Mouse (Mus musculus): ENCODE measurements around the gene Ptger2. TPM values are rescaled to one million over a fixed set of nuclear protein-coding genes. Genes with fewer than 3 reads are reported as not detected.

The Ptger2 gene
- total and polyA plus RNA-seq, 3 experiments: not detected

DNA sequence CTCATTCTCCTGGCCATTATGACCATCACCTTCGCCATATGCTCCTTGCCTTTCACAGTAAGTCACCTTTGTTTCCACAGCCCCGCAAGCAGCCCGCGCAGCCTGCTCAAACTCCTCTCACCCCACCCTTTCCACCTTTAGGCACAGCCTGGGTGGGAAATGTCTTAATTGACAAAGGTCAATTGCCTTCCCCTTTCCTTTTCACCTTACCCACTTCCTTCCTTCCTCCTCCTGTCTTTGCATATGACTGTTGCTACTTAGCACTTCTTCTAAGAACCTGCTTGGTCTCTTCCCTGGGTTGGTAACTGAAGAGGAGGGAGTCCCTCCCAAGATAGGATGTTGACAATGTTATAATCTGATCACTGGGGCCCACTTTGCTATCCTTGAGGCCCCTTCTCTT lies 1.8 kb downstream of the Ptger2 start:
- no peaks in the 10 kb centered on the region for H3K36me3 ChIP-seq (ENCODE audit: control insufficient read depth in 1 of 2, insufficient read depth in 2 of 2, low read length in 2 of 2)
- no peaks in the 10 kb centered on the region for H3K4me1 ChIP-seq (ENCODE audit: control insufficient read depth in 1 of 2, insufficient read depth in 2 of 2, low read length in 2 of 2)
- H3K27me3 ChIP-seq (ENCODE audit: control insufficient read depth in 1 of 2, insufficient read depth in 2 of 2, low read length in 2 of 2): no peaks in the 10 kb centered on the region
- no peak for TF ChIP-seq CHD2 (IDR thresholded peaks at IDR 0.05; ENCODE audit: low read length)
- TF ChIP-seq CTCF (IDR thresholded peaks at IDR 0.05 in 2 of 3, conservative IDR thresholded peaks at IDR 0.05 in 1 of 3; ENCODE audit: control insufficient read depth in 1 of 3, insufficient read depth in 1 of 3, low read depth in 2 of 3, low read length in 3 of 3, poor library complexity in 1 of 3, severe bottlenecking in 1 of 3): no peak
- TF ChIP-seq USF2 (IDR thresholded peaks at IDR 0.05; ENCODE audit: borderline replicate concordance in 1 of 2, insufficient read depth in 1 of 2, low read depth in 1 of 2, low read length in 2 of 2): no peak
- TF ChIP-seq GATA1 (IDR thresholded peaks at IDR 0.05; ENCODE audit: low read depth, low read length): no peak
- no peak for TF ChIP-seq SMC3 (IDR thresholded peaks at IDR 0.05; ENCODE audit: low read depth, low read length)
- no peaks in the 10 kb centered on the region for H3K9me3 ChIP-seq (replicated peaks; ENCODE audit: insufficient read depth, low read length)
- H3K27ac ChIP-seq (ENCODE audit: control insufficient read depth, low read depth, low read length): no peak overlapping the region
- H3K9ac ChIP-seq (ENCODE audit: control insufficient read depth, low read depth, low read length, poor library complexity, severe bottlenecking): no peak overlapping the region
- DNase-seq (ENCODE audit: low read depth, low spot score): no peak
- no peaks in the 10 kb centered on the region for H3K79me2 ChIP-seq (ENCODE audit: control insufficient read depth, insufficient read depth, low read length, poor library complexity)
- H3K4me3 ChIP-seq (ENCODE audit: control insufficient read depth in 1 of 2, insufficient read depth in 1 of 2, low read depth in 2 of 2, low read length in 2 of 2): no peak overlapping the region

DNA sequence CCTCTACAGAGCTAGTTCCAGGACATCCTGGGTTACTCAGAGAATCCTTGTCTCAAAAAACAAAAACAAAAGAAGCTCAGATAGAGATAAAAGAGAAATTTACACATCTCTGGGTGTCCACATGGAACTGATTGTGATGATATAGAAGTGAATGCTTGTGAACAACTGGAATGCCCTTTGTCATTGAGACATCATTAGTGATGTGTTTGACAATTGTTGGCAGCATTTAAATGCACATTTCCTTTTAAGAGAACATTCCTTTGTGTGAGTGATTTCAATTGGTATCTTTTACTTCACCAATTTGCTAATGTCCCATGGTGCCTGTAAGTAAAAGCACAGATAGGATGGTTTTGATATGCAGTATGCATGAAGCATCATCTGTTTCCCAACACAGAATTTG lies 6.3 kb downstream of the Ptger2 start:
- Histone ChIP-seq H3K79me2 (ENCODE audit: control insufficient read depth, insufficient read depth, low read length, poor library complexity) (no peaks in the 10 kb centered on the region), H3K9me3 (replicated peaks; ENCODE audit: insufficient read depth, low read length) (no peaks in the 10 kb centered on the region), H3K4me1 (ENCODE audit: control insufficient read depth in 1 of 2, insufficient read depth in 2 of 2, low read length in 2 of 2) (no peaks in the 10 kb centered on the region), H3K4me3 (ENCODE audit: control insufficient read depth in 1 of 2, insufficient read depth in 1 of 2, low read depth in 2 of 2, low read length in 2 of 2) (no peak overlapping the region), H3K27me3 (ENCODE audit: control insufficient read depth in 1 of 2, insufficient read depth in 2 of 2, low read length in 2 of 2) (no peaks in the 10 kb centered on the region), H3K27ac (ENCODE audit: control insufficient read depth, low read depth, low read length) (no peak overlapping the region), H3K36me3 (ENCODE audit: control insufficient read depth in 1 of 2, insufficient read depth in 2 of 2, low read length in 2 of 2) (no peaks in the 10 kb centered on the region), H3K9ac (ENCODE audit: control insufficient read depth, low read depth, low read length, poor library complexity, severe bottlenecking) (no peak overlapping the region)
- no peak for DNase-seq (ENCODE audit: low read depth, low spot score)
- TF ChIP-seq BHLHE40 (IDR thresholded peaks at IDR 0.05; ENCODE audit: borderline replicate concordance, low read depth, low read length) (no peak), MAX (IDR thresholded peaks at IDR 0.05; ENCODE audit: low read length) (no peak), MEF2A (IDR thresholded peaks at IDR 0.05; ENCODE audit: extremely low read depth, insufficient replicate concordance, low read depth, low read length, poor library complexity, severe bottlenecking) (no peak), SIN3A (IDR thresholded peaks at IDR 0.05; ENCODE audit: low read length) (no peak), MYC (IDR thresholded peaks at IDR 0.05; ENCODE audit: low read depth, low read length) (no peak), MAZ (IDR thresholded peaks at IDR 0.05; ENCODE audit: low read depth, low read length) (no peak), MYB (IDR thresholded peaks at IDR 0.05; ENCODE audit: low read depth, low read length) (no peak), GATA1 (IDR thresholded peaks at IDR 0.05; ENCODE audit: low read depth, low read length) (no peak), RAD21 (IDR thresholded peaks at IDR 0.05; ENCODE audit: low read depth, low read length) (no peak)

GRCm38 (mm10) chr14:45000086-45000769 lies 12.2 kb downstream of the Ptger2 start:
- no peak overlapping the region for H3K27ac ChIP-seq (ENCODE audit: control insufficient read depth, low read depth, low read length)
- H3K4me1 ChIP-seq (ENCODE audit: control insufficient read depth in 1 of 2, insufficient read depth in 2 of 2, low read length in 2 of 2): no peaks in the 10 kb centered on the region
- H3K79me2 ChIP-seq (ENCODE audit: control insufficient read depth, insufficient read depth, low read length, poor library complexity): no peaks in the 10 kb centered on the region
- TF ChIP-seq ZMIZ1 (IDR thresholded peaks at IDR 0.05; ENCODE audit: low read depth, low read length): no peak
- no peak for TF ChIP-seq SMC3 (IDR thresholded peaks at IDR 0.05; ENCODE audit: low read depth, low read length)
- no peak for TF ChIP-seq USF2 (IDR thresholded peaks at IDR 0.05; ENCODE audit: borderline replicate concordance in 1 of 2, insufficient read depth in 1 of 2, low read depth in 1 of 2, low read length in 2 of 2)
- no peak for TF ChIP-seq JUND (IDR thresholded peaks at IDR 0.05; ENCODE audit: low read depth, low read length)
- no peak for TF ChIP-seq MXI1 (IDR thresholded peaks at IDR 0.05; ENCODE audit: low read depth, low read length)
- no peaks in the 10 kb centered on the region for H3K27me3 ChIP-seq (ENCODE audit: control insufficient read depth in 1 of 2, insufficient read depth in 2 of 2, low read length in 2 of 2)
- no peaks in the 10 kb centered on the region for H3K9me3 ChIP-seq (replicated peaks; ENCODE audit: insufficient read depth, low read length)
- H3K36me3 ChIP-seq (ENCODE audit: control insufficient read depth in 1 of 2, insufficient read depth in 2 of 2, low read length in 2 of 2): no peaks in the 10 kb centered on the region
- H3K4me3 ChIP-seq (ENCODE audit: control insufficient read depth in 1 of 2, insufficient read depth in 1 of 2, low read depth in 2 of 2, low read length in 2 of 2): no peak overlapping the region
- no peak for DNase-seq (ENCODE audit: low read depth, low spot score)
- no peak overlapping the region for H3K9ac ChIP-seq (ENCODE audit: control insufficient read depth, low read depth, low read length, poor library complexity, severe bottlenecking)

All from MEL (cell line).